Mouse (Mus musculus) stomach, embryonic 14.5 days (tissue): ENCODE results near the gene Zfp119a. TPM values are rescaled to one million over a fixed set of nuclear protein-coding genes. Genes with fewer than 3 reads are reported as not detected.
"Not testable (repeated sequence)": the region's sequence is repeated elsewhere in the genome, so short reads cannot be mapped to it uniquely, and the experiment has no call there.

Experiments used
- ATAC-seq: fragments of 200-750 bp; cut with Nextera tagmentation; 2 replicates; pipeline ENCODE4 v1.8.0; 2017; ENCODE audit warnings: low read depth, moderate TSS enrichment; ENCODE audit not compliant: insufficient number of reproducible peaks, insufficient read depth, low FRiP score
- H3K27ac ChIP-seq: fragments of 300-500 bp; sonication (generic); 2 replicates; pipeline ENCODE4 v1.5.1; 2014; ENCODE audit warnings: mild to moderate bottlenecking, low read length, moderate library complexity, mixed read lengths
- H3K27me3 ChIP-seq: fragments of 300-500 bp; sonication (generic); 2 replicates; pipeline ENCODE4 v1.6.1; 2014; ENCODE audit warnings: low read length, control low read depth, mixed read lengths; ENCODE audit not compliant: control insufficient read depth, insufficient read depth
- H3K36me3 ChIP-seq: fragments of 300-500 bp; sonication (generic); 2 replicates; pipeline ENCODE4 v1.6.1; 2014; ENCODE audit warnings: mild to moderate bottlenecking, control low read depth, low read length, moderate library complexity, mixed read lengths; ENCODE audit not compliant: control insufficient read depth, insufficient read depth
- H3K4me1 ChIP-seq: fragments of 300-500 bp; sonication (generic); 2 replicates; pipeline ENCODE4 v1.6.1; 2014; ENCODE audit warnings: low read length, control low read depth, mixed read lengths; ENCODE audit not compliant: control insufficient read depth, insufficient read depth
- H3K4me2 ChIP-seq: fragments of 300-500 bp; sonication (generic); replicated peaks from 2 replicates; pipeline ENCODE4 v1.6.1; 2014; ENCODE audit warnings: low read depth, low read length, control low read depth
- H3K4me3 ChIP-seq: fragments of 300-500 bp; sonication (generic); 2 replicates; pipeline ENCODE4 v1.5.1; 2014; ENCODE audit warnings: low read depth, low read length, control low read depth
- H3K9ac ChIP-seq: fragments of 300-500 bp; sonication (generic); replicated peaks from 2 replicates; pipeline ENCODE4 v1.6.1; 2014; ENCODE audit warnings: low read depth, mild to moderate bottlenecking, control low read depth, low read length, moderate library complexity, mixed read lengths
- H3K9me3 ChIP-seq: fragments of 300-500 bp; sonication (generic); 2 replicates; pipeline ENCODE4 v1.6.1; 2016; ENCODE audit warnings: low read depth, low read length, control low read depth; ENCODE audit not compliant: control insufficient read depth
- WGBS: fragments of 180-500 bp; shearing (Covaris S2); extraction: QIAGEN DNeasy Blood & Tissue Kit; methylation state at CpG from one replicate; pipeline ENCODE4 v1.1.7; 2014; 5-methylcytosine and 5-hydroxymethylcytosine counted together
- polyA plus RNA-seq: library from polyadenylated mRNA; unstranded; fragments of >200 nt; fragmentation: Nextera tagmentation; extraction: Ambion mirVana; gene quantifications from 2 replicates; pipeline ENCODE4 v1.2.1, GENCODE M21; 2014

Gene Zfp119a
- polyA plus RNA-seq = 12.3 and 12.5 TPM in 2 replicates

DNA sequence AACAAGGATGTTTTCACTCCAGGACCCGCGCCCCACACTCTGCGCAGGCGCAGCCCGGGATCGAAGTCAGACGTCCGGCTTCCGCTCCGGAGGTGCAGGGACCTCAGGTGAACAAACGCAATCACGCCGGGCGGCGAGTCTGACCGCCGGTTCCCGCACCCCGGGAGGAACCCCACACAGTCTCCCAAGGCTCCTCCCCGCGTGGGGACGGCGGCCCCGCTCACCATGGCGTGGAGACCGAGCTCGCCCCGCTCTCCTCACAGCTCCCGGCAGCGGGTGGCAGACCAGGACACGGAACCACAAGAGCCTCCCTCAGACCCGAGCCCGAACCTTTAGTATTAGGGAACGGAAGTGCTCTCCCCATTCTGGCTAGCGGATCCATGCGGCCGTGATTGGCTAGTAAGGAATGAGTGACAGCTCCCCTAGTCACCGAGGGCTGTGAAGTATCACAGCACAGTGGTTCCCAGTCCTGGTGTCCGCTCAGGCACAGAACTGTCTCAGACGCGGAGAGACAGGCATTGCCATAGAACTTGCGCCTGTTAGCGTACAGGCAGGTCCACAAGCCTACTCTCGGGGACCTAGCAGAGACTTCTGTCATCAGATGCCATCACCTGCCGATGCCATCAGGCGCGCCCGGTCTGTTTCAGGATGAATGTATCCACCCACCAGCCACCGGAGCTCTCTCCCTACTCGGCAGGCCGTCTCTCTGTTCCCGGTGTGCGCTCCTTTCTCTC lies at the start of gene Zfp119a:
TSS of gene Zfp119a (minus strand) at position 295 of the 734 bp plus-strand sequence.
- 0% methylated on average over 32 of the region's 53 CpGs for WGBS
- not testable (repeated sequence) for H3K27me3 ChIP-seq

DNA sequence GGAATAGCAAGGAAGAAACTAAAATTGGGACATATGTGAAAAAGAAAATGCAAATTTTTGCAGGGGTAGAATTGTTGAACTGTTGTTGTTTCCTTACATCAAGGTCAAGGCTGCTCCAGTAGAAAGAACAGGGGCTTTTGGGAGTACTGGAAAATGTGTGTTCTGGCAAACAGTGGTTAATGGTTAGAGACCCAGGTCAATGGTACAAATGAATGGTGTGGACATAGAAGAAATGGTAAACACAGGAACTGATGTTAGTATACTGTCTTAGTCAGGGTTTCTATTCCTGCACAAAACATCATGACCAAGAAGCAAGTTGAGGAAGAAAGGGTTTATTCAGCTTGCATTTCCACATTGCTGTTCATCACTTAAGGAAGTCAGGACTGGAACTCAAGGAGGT lies 27.9 kb upstream of the Zfp119a start:
- Histone ChIP-seq H3K9me3 (no peaks in the 10 kb centered on the region), H3K27me3 (no peaks in the 10 kb centered on the region), H3K4me3 (no peak overlapping the region), H3K9ac (no peak overlapping the region), H3K4me2 (no peak overlapping the region), H3K36me3 (no peaks in the 10 kb centered on the region), H3K4me1 (no peaks in the 10 kb centered on the region), H3K27ac (no peak overlapping the region)
- ATAC-seq = no peak

More for the DNA sequence above, at the start of gene Zfp119a:
- ATAC-seq = peak; percentile 99
- H3K9ac ChIP-seq = peak within 1 kb of the TSS; percentile 46
- H3K4me1 ChIP-seq, H3K36me3 ChIP-seq, H3K9me3 ChIP-seq: not testable (repeated sequence)
- peak within 1 kb of the TSS; percentile 39 for H3K4me3 ChIP-seq
- peak within 1 kb of the TSS; percentile 52 for H3K4me2 ChIP-seq
- peak within 1 kb of the TSS; percentile 84; the same call in 1 of the 2 replicates for H3K27ac ChIP-seq

DNA sequence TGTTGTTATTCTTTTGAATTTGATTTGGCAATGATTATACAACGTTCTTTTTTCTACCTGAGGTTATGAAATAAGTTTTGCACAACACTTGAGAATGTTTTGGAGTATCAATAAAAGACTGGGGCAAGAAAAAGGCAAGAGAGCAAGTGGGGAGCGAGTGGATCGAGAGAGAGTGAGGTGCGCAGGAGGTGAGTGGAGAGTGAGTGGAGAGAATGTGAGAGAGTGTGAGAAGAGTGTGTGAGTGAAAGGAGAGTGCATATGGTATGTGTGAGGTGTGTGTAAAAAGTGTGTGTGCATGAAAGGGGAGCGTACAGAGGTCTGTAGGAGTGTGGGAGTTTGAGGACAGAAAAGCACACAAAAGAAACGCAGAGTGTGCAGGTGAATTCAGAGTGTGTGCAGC lies 25.4 kb upstream of the Zfp119a start:
- no peak overlapping the region for H3K4me2 ChIP-seq
- no peaks in the 10 kb centered on the region for H3K4me1 ChIP-seq
- H3K27ac ChIP-seq = peak overlapping the region; percentile 61; the same call in 1 of the 2 replicates
- H3K9ac ChIP-seq = no peak overlapping the region
- H3K36me3 ChIP-seq = no peaks in the 10 kb centered on the region
- H3K27me3 ChIP-seq = no peaks in the 10 kb centered on the region
- peaks cover 3% of the 10 kb centered on the region; the same call in 1 of the 2 replicates for H3K9me3 ChIP-seq
- ATAC-seq = peak; percentile 42; the same call in 1 of the 2 replicates
- 60% methylated on average over 6 of the region's 6 CpGs for WGBS
- H3K4me3 ChIP-seq = no peak overlapping the region

DNA sequence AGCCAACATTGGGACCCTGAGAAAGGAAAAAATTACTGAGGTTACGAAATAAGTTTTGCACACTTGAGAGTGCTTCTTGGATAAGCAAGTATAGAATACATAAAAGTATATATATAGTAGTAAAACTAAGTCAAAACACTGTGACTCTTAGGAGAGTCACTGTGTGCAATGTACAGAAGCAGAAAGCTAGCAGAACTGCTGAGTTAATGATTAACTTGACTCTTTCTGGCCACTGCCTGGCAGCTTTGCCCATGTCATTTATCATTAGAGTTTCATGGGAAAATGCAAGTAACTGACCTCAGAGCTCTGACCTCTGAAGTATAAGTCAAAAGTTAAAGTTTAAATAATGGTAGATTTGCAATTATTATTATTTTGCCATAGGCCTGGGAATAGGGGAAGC lies 25.0 kb upstream of the Zfp119a start:
- H3K4me1 ChIP-seq = no peaks in the 10 kb centered on the region
- ATAC-seq = peak; percentile 63; the same call in 1 of the 2 replicates
- H3K27ac ChIP-seq = peak overlapping the region; percentile 69; the same call in 1 of the 2 replicates
- 84% methylated on average over 1 of the region's 1 CpGs for whole genome bisulfite sequencing
- H3K4me3 ChIP-seq = no peak overlapping the region
- no peaks in the 10 kb centered on the region for H3K27me3 ChIP-seq
- no peak overlapping the region for H3K9ac ChIP-seq
- peaks cover 3% of the 10 kb centered on the region; the same call in 1 of the 2 replicates for H3K9me3 ChIP-seq
- H3K36me3 ChIP-seq = no peaks in the 10 kb centered on the region
- H3K4me2 ChIP-seq = no peak overlapping the region

DNA sequence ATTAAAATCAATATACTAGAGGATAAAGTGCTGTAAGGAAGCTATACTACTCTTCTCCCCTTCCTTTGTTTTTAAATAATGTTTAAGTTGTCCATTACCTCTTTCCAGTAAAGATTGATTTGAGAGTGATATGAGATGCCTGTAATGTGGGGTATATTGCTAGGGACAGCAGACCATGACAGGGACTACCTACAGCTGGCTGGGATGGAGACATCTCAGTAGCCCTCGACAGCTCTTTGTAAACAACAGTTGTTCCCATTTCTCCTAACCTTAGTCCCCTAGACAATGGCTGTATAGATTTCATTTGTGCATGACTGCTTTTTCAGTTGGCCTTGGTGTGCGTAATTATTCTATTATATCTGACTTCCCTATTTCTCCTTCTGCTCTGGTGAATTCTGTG lies 24.4 kb upstream of the Zfp119a start:
- Histone ChIP-seq H3K9ac (no peak overlapping the region), H3K4me2 (no peak overlapping the region), H3K36me3 (0 out of 2 replicates have a peak, but pooled peaks cover 1% of the 10 kb centered on the region), H3K27ac (peak overlapping the region; percentile 69), H3K4me3 (no peak overlapping the region), H3K9me3 (peaks cover 7% of the 10 kb centered on the region; the same call in 1 of the 2 replicates), H3K4me1 (no peaks in the 10 kb centered on the region), H3K27me3 (no peaks in the 10 kb centered on the region)
- WGBS = 60% methylated on average over 2 of the region's 2 CpGs
- no peak for ATAC-seq

DNA sequence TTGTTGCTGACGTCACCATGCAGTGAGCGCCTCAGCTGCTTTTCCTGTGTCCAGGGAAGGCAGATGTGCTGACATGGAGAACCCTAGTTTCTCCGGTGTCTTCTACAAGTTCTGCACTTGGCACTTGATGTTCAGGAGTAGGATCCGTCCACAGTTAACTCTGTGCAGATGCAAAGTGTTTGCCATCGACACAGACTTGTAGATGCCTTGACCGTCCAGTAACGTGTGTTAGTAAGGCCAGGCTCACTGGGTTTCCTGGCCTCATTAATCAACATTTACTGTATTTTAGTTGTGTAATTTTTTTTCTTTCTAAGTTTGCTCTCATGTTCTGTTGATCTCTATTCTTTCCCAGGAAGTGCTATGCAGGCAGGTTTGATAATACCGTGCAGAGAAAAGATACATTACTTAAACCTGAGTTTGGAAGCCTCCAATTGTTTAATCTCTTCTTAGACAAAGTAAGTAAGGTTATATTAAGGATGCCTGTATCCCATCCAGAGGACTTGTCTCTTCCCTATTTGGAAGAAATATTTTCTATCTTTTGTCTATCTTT lies 13.8 kb upstream of the Zfp119a start:
- peak overlapping the region; percentile 33; the same call in 1 of the 2 replicates for H3K27ac ChIP-seq
- ATAC-seq, H3K36me3 ChIP-seq, H3K27me3 ChIP-seq, H3K4me1 ChIP-seq, H3K9me3 ChIP-seq: not testable (repeated sequence)
- peak overlapping the region; percentile 59 for H3K4me2 ChIP-seq
- H3K4me3 ChIP-seq = peak overlapping the region; percentile 37
- 10% methylated on average over 6 of the region's 8 CpGs for WGBS
- H3K9ac ChIP-seq = 0 out of 2 replicates have a peak overlapping the region, but pooled peaks have one; percentile 18

DNA sequence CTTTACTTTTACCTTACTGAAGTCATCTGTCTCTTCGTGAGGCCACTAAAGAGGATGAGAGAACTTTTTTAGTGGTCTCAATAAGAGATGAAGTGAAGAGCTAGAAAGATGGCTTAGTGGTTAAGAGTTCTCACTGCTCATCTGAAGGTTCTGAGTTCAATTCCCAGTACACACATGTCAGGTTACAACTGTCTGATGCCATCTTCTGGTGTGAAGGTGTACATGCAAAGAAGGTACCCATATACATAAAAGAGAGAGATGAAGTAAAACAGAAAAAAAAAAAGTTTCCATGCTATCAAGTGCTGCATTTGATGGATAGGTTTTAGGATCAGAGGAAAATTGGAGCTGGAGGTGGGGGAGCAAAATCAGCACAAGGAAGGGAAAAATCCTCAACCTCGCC lies 6.2 kb upstream of the Zfp119a start:
- Histone ChIP-seq H3K4me3 (no peak overlapping the region), H3K4me2 (no peak overlapping the region), H3K9ac (no peak overlapping the region), H3K27me3 (no peaks in the 10 kb centered on the region), H3K36me3 (no peaks in the 10 kb centered on the region), H3K4me1 (no peaks in the 10 kb centered on the region), H3K9me3 (no peaks in the 10 kb centered on the region), H3K27ac (no peak overlapping the region)
- no peak for ATAC-seq
- WGBS = 64% methylated on average over 2 of the region's 2 CpGs

DNA sequence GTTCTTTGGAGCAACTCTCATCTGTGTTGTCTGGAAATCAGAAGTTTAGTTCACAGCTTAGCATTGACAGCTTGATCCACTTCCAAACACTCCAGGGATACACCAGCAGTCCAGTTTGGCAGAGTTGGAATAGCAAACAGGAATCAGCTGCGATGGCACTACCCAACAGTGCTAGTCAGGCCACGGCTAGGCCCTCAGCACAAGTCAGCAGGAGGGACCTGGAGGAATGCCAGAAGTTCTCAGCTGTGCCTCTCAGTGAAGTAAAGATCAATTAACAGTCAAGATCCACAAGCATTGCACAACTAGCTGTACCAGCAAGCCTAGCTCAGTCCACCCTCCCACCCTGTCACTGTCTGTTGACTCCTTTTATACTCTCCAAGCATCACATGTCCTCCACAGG lies 4.9 kb upstream of the Zfp119a start:
- no peak overlapping the region for H3K9ac ChIP-seq
- 55% methylated on average over 2 of the region's 2 CpGs for WGBS
- H3K4me1 ChIP-seq = no peaks in the 10 kb centered on the region
- H3K27ac ChIP-seq = no peak overlapping the region
- H3K9me3 ChIP-seq = no peaks in the 10 kb centered on the region
- no peaks in the 10 kb centered on the region for H3K36me3 ChIP-seq
- H3K4me3 ChIP-seq = no peak overlapping the region
- no peak for ATAC-seq
- no peaks in the 10 kb centered on the region for H3K27me3 ChIP-seq
- no peak overlapping the region for H3K4me2 ChIP-seq
